Mouse (Mus musculus) embryo, embryonic 11 days (tissue): ENCODE measurements around the gene Stx11.
"Not testable (repeated sequence)": the region's sequence is repeated elsewhere in the genome, so short reads cannot be mapped to it uniquely, and the experiment has no call there.

Experiments
- DNase-seq: peaks from one replicate; pipeline ENCODE4 v3.0.0-alpha.2; 2015

Stx11 gene

DNA sequence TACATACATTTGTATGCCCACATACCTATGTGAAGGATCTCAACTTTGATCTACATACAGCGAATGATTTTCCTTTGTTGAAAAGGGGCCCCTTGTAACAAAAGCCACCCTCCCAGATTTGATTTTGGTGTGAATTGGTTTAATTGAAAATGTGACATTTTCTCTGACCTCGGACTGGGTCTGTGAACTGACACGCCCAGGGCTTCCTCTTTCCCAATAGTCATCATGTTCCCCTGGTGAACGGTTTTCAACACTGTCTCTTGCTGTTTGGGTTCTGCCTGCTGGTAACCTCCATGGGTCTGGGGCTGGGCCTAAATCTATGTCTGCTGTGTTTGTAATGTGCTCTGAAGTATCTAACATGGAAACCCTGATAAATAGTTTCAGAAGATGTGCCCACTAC is 6.8 kb downstream of the Stx11 start:
- no peak for DNase-seq

DNA sequence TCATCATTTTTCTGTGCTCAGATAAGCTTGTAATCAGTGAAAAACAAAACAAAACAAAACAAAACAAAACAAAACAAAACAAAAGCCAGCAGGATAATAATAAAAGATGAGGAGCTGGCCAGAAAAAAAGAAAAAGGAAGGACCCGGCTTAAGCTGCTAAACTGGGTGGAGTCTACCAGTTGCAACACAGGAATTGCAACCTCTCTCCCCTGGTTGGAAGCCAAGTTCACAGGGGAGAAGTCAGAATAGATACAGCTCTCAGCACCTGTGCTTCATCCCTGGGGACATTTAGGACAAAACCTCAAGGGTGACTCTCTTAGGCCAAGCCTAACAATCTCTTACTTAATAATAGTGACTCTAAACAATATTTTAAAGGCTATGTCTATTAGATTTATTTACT is 8.3 kb downstream of the Stx11 start:
- DNase-seq: no peak

DNA sequence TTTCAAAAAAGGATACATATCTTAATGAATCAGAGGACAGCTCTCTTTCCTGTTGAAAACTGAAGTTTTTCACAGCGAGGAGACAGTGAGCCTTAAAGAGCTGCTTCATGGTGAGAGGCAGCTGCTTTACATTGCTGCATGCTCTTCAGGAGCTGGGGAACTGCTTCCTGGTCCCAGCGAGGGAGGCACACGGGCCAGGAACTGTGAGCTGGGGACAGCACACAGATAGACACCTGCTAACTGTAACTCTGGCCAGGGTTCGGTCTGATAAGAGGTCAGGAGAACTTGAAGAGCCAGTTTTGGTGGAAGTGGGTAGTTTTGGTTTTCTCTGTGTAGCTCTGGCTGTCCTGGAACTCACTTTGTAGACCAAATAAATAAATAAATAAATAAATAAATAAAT is 12.7 kb downstream of the Stx11 start:
- DNase-seq: not testable (repeated sequence)

DNA sequence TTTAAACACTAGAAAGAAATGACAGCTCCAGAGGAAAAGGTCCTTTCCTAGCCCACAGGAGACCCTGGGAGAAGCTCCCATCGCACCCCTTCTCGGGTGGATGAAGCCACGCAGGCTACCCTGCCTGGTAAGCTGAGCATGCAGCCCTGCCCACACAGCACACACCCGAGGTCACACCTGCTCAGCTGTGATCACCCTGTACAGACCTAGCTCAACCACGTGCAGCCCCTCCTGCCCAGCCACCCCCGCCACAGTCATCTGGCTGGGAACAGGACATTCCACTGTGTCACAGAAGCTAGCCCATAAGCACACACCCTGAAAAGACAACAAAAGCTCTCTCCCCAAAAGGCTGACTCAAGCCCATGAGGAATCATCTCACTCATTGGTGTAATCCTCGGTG is 14.8 kb downstream of the Stx11 start:
- no peak for DNase-seq

DNA sequence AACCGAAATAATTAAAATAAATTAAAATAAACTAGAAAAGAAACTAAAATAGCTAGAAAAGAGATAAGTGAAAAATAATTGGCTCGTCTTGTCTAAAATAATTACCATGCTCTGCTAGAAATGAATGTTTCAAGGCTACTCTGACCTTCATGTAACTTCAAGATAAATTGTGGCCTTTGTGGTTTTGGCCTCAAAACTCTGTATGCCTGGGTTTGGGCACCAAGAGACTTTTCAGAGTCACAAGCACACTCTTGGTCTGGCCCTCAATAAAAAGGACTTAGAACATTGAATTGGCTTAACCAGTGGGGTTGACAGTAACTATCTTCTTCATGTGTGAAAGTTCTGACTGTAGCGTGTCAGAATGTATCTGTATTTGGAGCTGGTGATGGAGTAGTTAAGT is 16.5 kb downstream of the Stx11 start:
- no peak for DNase-seq

DNA sequence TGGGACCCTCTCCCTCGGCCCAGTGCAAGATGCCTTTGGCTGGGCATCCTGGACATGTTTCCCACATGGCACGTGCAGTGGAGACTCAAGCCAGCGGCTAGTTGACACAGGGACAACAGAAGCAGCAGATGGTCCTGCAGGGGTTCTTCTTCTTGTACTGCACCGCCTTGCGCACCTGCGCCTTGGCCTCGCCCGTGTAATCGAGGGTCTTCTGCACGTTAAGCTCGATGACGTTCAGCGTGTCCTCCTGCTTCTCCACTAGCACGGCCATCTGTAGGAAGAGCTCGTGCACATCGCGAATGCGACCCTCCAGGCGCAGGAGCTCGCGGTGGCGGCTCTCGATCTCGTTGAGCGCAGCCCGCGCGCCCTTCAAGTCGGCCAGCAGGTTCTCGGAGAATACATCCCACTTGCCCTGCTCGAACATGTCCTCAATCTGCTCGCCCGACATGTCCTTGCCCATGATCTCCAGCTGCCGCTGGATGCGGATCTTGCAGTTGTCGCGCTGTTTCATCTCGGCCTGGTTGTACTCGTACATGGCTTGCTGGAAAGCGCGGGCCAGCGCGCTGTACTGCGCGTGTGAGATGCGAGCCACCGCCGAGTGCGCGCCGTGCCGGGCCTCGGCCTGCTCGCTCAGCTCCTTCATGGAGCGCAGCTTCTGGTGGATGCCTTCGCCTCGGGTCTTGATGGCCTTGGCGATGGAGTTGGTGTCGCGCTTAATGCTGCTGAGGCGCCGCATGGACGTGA is 22.9 kb downstream of the Stx11 start:
- DNase-seq: peak; percentile 82

DNA sequence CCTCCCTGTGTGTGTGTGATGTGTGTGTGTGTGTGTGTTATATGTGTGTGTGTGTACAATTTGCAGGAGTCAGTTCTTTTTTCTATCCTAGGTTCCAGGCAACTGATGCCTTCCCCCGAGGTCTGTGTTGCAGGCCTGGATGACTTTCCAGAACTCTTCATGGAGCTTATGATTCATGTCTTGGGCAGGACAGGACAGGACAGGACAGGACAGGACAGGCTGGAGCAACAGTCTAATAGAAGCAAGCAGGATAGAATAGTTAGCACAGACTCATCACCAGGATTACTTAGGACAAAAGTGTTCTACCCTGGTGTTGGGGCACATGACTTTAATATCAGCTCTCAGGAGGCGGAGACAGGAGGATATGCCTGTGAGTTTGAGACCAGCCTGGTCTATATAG is 25.3 kb downstream of the Stx11 start:
- DNase-seq: no peak

DNA sequence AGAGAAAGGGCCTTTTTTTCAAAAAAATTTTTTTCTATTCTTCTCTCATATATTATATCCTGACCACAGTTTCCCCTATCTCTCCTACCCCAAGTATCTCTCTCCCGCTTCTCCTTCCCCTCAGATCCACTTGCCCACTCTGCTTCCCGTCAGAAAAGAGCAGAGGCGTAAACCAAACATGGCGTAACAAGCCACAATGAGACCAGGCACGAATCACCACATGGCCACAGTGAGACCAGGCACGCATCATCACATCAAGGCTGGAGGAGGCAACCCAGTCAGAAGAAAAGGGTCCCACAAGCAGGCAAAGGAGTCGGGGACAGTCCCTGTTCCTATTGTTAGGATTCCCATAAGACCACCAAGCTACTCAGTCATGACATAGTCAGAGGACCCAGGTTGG is 28.0 kb downstream of the Stx11 start:
- no peak for DNase-seq

DNA sequence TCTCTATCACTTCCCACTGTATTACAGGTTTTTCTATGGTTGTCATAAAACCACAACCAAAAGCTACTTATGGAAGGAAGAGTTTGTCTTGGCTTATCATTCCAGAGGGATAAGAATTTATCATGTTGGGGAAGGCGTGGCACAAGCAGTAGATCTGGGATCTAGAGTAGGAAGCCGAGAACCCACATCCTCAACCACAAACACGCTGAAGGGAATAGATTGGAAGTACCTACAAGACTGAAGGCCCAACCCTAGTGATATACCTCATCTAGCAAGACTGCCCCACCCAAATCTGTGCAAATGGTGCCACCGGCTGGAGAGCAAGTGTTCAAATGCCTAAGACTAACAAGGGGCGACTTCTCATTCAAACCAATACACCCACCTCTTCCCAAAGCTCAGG is 28.5 kb downstream of the Stx11 start:
- DNase-seq: no peak

DNA sequence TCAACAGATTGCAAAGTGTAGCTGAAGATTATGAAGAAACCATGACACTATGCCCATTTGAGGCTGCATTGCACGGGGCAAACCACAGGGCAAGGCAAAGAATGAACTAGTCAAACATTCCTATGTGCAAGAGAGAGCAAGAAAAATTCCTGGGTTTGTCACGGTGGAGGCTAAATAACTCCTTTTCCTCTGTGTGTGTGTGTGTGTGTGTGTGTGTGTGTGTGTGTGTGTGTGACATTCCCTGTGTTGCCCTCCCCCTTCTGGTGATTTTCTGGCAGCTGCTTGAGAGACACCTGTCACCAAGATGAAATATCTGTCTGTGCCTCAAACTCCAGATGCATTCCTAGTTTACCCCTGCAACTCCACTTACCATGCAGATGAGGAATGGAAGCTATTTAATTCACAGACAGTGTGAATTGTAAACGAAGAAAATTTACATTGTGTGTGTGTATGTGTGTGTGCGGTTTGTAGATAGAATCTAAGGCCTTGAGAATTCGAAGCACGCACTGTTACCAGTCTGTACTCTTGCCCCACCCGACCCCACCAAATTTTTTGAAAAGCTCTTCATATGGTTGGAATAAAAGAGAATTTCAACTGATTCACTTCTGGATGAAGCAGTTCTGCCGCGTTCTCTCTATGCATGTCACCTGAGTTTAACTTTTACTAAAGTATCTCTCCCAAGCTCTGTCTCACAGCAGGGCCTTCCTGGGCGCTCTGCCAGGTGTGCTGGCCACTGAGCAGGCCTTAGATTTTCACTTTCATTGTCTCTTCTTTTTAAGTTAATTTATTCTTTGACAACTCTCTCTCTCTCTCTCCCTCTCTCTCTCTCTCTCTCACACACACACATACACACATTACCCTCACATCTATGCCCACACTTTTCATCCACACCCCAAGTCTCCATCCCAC is 32.4 kb downstream of the Stx11 start:
- no peak for DNase-seq

DNA sequence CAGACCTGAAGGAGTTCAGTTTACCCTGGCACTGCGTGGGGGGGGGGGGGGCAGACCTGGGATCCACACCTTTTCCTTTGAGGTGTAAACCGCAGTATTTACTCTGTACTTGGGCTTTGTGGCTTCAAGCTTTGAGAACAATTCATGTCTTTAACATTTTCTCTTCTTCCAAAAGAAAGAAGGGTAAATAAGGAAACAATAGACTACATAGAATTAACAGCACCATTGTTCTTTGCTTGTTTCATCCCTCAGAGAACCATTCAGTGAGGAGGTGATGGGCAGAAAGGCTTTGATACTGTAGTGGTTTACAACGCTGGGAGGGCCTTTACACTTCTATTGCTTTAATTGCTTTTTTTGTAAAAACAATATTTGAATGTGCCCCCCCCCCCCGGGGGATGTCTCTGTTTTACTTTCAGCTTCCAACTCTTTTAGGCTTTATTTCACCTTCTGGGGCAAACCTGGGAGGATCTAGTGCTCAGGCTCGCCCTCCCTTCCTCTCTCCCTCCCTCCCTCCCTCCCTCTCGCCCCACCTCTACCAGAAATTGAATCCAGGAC is 33.7 kb downstream of the Stx11 start:
- no peak for DNase-seq

DNA sequence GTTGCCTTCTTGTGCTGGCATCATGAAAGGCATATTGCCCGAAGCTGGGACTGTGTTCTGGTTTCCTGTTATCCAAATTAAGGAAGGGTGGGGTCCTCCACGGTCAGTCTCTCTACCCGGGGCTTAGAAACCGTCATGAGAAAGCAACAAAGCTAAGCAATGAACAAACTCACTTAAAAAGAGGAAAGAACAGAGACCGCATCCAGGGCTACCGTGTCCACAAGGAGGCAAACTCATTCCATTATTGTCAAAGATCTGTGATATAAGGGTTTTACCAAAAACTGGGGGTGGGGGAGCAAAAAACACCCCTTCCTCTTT is 34.3 kb downstream of the Stx11 start:
- no peak for DNase-seq

DNA sequence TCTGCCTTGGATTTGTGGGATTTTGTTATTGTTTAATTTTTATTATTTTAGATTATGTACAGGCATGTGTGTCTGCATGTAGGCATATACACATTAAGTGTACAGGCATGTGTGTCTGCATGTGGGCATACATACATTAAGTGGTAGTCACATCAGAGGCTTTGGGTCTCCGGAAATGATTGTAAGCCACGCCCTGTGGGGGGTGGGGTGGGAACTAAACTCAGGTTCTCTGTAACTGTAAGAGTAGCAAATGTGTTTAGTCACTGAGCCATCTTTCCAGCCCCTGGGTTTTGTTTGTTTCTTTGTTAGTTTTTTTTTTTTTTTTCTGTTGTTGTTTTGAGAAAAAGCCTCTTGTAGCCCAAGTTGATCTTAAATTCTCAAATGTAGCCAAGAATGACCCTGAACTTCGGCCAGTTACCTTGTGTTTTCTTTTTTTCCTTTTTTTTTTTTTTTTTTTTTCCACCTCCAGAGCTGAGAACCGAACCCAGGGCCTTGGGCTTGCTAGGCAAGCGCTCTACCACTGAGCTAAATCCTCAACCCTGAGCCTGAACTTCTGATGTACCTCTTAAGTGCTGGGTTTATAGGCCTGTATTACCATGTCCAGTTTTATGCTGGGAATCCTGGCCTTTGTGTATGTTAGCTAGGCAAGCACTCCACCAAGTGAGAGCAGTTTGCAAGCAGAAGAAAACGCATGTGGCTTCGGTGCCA is 34.8 kb downstream of the Stx11 start:
- no peak for DNase-seq

DNA sequence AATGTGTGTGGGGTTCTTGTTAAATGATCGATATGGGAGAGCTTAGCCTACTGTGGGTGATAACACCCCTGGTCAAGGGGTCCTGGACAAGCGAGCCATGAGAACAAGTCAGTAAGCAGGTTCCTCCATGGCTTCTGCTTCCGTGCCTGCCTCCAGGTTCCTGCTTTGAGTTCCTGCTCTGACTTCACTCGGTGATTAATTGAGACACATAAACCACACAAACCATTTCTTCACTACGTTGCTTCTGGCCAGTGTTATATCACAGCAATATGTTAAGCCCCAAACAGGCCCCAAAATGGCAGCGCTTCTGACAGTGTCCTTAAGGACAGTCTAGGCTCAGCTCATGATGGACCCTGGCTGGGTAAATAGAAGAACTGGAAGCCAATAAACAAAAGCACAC is 35.9 kb downstream of the Stx11 start:
- no peak for DNase-seq

DNA sequence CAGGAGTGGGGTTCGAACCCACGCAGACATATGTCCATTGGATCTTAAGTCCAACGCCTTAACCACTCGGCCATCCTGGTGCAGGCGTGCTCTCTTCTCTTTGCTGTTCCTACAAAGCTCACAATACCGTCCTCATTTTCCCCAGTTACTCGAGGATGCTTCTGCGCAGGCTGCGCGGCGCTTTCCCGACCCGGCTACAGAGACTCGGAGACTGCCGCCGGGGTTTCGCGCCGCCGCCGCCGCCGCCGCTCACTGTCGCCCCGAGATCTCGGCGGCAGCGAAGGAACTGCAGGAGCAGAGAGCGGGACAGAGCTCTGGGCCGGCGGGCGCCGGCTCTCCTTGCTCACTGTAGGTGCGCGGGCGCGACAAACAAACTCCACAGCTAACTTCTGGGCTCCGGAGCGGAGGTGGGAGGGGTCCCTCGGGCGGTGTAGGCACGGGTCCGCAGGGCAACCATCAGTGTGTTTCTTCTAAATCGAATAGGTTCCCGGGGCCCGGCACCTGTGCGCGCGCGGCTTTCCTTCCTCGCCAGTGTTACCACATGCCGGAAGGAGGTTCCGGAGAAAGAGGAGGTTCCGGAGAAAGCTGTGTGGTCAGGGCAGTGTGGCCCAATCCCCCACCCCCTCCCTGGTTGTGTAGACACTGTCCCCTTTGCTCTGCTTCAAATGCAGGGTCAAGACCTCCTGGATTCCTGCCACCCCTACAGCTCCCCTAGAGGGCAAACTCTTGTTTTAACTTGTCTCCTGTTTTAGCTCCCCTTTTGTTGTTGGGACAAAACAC is 41.3 kb downstream of the Stx11 start:
- peak; percentile 93 for DNase-seq

DNA sequence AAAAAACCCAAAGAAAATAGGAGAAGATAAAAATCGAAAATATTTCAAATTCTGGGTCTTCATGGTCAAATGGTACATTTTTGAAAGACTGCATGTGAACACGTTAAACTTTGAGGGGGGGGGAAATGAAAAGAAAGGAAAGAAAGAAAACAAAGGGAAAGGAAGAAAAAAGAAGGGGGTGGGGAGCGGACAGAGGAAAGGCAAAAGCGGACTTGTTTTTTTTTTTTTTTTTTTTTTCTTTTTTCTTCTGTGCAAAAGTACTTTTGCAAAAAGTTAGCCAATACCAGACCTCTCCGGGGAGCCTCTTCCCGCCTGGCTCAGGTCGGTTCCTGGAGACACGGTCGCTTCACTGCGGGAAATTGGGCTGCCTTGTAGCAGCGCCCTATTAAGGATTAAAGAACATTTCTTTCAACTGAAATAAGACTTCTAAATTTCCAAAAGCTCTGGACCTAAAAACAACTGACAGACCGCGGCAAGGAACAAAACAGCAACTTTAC is 42.0 kb downstream of the Stx11 start:
- no peak for DNase-seq

DNA sequence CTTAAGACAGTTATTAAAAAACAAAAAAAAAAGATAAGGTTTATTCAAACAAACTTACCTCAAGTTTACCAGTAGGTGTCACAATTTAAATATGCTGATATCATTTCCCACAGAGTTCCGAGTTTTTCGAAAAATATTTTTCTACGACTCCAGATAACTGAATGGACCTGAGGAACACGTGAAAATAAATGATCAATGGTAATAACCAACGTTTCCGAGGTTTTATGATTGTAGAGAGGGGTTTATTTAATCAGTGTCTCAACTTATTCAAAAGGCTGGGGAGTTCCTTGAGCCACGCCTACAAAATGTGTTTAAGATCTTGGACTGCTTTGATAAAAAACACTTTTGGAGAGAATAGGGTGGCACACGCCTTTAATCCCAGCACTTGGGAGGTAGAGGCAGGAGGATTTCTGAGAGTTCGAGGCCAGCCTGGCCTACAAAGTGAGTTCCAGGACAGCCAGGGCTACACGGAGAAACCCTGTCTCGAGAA is 42.5 kb downstream of the Stx11 start:
- DNase-seq: peak; percentile 42

DNA sequence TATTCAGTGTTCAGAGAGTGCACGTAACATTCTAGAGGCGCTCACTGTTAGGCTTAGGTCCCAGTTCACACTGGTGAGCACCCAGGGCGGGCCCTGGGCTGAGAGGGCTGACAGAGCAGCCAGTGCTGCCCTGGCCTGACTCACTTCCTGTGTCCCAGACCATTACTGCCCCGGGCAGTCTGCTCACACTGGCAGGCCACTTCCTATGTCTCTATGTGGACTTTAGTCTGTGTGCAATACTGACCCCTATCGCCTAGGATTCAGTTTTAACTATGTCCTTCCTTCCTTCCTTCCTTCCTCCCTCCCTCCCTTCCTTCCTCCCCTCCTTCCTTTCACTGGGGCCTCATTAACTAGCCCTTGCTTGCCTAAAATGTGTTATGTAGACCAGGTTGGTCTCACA is 44.8 kb downstream of the Stx11 start:
- DNase-seq: peak; percentile 68

DNA sequence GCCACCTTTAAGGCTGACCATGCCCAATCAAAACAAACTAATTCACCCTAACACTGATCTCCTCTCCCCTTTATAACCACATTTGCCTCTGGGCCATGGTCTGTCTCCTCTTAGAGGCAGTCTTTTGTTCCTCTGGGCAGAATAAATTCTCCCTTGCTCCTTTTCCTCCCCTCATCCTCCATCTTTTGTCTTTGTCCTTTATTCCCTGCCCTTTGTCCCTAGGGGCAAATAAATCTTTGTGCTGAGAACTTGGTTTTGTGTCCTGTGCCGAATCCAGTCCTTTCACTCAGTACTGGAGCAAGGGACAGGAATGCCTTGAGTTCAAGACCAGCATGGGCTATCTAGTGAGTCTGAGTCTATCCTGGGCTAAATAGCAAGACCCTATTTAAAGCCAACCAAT is 46.5 kb downstream of the Stx11 start:
- no peak for DNase-seq

DNA sequence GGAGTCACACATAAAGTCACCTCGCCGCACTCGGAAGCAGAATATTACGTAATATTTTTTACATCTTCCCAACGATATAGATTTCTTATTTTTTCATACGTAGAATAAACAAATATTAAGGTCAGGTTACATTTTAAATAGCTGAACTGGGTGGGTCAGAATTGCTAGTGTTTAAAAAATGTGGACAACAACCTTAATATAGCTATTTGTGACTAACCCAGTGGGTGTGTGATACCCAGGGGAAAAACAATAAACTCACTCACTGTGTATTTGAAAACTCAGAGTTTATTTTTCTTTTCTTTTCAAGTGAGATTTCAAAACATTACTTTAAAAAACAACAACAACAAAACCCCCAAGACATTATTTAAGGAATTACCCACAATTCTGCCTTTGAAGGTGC is 47.7 kb downstream of the Stx11 start:
- DNase-seq: no peak

DNA sequence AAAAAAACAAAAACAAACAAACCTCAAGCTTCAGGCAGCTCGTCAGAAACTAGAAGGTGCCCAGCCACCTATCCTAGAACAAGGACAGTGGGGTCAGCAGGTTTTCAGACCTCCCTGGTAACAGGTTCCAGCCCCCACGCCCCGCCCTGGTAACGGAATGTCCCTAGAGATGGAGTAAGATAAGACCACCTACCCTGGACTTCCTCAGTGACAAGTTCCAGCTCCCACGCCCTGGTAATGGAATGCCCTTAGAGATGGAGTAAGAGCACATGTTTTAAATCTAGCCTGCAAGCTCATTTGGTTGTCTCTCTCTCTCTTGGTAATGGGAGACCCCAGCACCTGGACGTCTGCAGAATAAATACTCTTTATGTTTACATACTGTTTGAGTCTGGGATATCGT is 48.3 kb downstream of the Stx11 start:
- peak; percentile 41 for DNase-seq

DNA sequence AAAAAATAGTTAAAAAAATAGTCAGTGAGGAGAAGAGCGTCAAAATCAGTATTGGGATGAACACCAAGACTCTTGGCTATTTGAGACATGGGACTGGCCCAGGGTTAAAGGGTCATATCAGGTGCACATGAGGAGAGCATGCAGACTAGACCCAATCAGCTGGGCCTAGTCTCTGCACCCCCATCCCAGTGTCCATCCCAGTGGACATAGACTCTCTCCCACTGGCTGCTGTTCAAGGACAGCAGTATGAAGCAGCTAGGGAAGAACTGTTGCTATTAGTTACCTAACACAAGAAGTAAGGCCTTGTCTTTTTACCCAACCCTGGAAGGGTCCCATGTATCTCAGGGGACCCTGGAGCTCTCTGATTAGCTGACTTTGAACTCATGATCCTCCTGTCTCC is 49.9 kb downstream of the Stx11 start:
- DNase-seq: no peak
